Mouse (Mus musculus): ENCODE measurements around the gene Ank3. TPM values are rescaled to one million over a fixed set of nuclear protein-coding genes. Genes with fewer than 3 reads are reported as not detected.

The Ank3 gene
- polyA plus RNA-seq, 1 experiment, result 9.3 TPM

- no peak overlapping the region for H3K27ac ChIP-seq (ENCODE audit: control insufficient read depth, insufficient read depth, low read depth, low read length, poor library complexity)
- no peak overlapping the region for H3K4me3 ChIP-seq (replicated peaks; ENCODE audit: control insufficient read depth, low read depth, low read length)
- H3K4me1 ChIP-seq (ENCODE audit: control insufficient read depth, insufficient read depth, low read length), result no peaks in the 10 kb centered on the region
- WGBS, result 82% methylated on average over 9 of the region's 9 CpGs
- TF ChIP-seq POLR2A (IDR thresholded peaks at IDR 0.05; ENCODE audit: borderline replicate concordance, control insufficient read depth, low read depth, low read length), result no peak
These were observed 616.6 kb downstream of the Ank3 start for GRCm38 (mm10) chr10:70015201-70015600.

- TF ChIP-seq POLR2A (IDR thresholded peaks at IDR 0.05; ENCODE audit: borderline replicate concordance, control insufficient read depth, low read depth, low read length) (no peak), CTCF (IDR thresholded peaks at IDR 0.05; ENCODE audit: control insufficient read depth, insufficient read depth, low read length) (no peak)
- Histone ChIP-seq H3K4me3 (replicated peaks; ENCODE audit: control insufficient read depth, low read depth, low read length) (no peak overlapping the region), H3K27ac (ENCODE audit: control insufficient read depth, insufficient read depth, low read depth, low read length, poor library complexity) (no peak overlapping the region), H3K4me1 (ENCODE audit: control insufficient read depth, insufficient read depth, low read length) (no peaks in the 10 kb centered on the region)
- WGBS, result 73% methylated on average over 2 of the region's 2 CpGs
These were observed 620.1 kb downstream of the Ank3 start for GRCm38 (mm10) chr10:70018691-70019090.

- Histone ChIP-seq H3K27ac (ENCODE audit: control insufficient read depth, insufficient read depth, low read depth, low read length, poor library complexity) (no peak overlapping the region), H3K4me3 (replicated peaks; ENCODE audit: control insufficient read depth, low read depth, low read length) (no peak overlapping the region), H3K4me1 (ENCODE audit: control insufficient read depth, insufficient read depth, low read length) (no peaks in the 10 kb centered on the region)
- 47% methylated on average over 10 of the region's 10 CpGs for WGBS
- TF ChIP-seq POLR2A (IDR thresholded peaks at IDR 0.05; ENCODE audit: borderline replicate concordance, control insufficient read depth, low read depth, low read length) (no peak), CTCF (IDR thresholded peaks at IDR 0.05; ENCODE audit: control insufficient read depth, insufficient read depth, low read length) (peak; percentile 62)
These were observed 623.1 kb downstream of the Ank3 start for GRCm38 (mm10) chr10:70021667-70022066.

- Histone ChIP-seq H3K27ac (ENCODE audit: control insufficient read depth, insufficient read depth, low read depth, low read length, poor library complexity) (no peak overlapping the region), H3K4me3 (replicated peaks; ENCODE audit: control insufficient read depth, low read depth, low read length) (no peak overlapping the region), H3K4me1 (ENCODE audit: control insufficient read depth, insufficient read depth, low read length) (no peaks in the 10 kb centered on the region)
- TF ChIP-seq POLR2A (IDR thresholded peaks at IDR 0.05; ENCODE audit: borderline replicate concordance, control insufficient read depth, low read depth, low read length) (no peak), CTCF (IDR thresholded peaks at IDR 0.05; ENCODE audit: control insufficient read depth, insufficient read depth, low read length) (no peak)
- WGBS, result 64% methylated on average over 5 of the region's 5 CpGs
These were observed 624.0 kb downstream of the Ank3 start for GRCm38 (mm10) chr10:70022596-70022995.

- H3K4me3 ChIP-seq (replicated peaks; ENCODE audit: control insufficient read depth, low read depth, low read length), result no peak overlapping the region
- 71% methylated on average over 11 of the region's 11 CpGs for WGBS
- TF ChIP-seq CTCF (IDR thresholded peaks at IDR 0.05; ENCODE audit: control insufficient read depth, insufficient read depth, low read length) (no peak), POLR2A (IDR thresholded peaks at IDR 0.05; ENCODE audit: borderline replicate concordance, control insufficient read depth, low read depth, low read length) (no peak)
These were observed 625.3 kb downstream of the Ank3 start for GRCm38 (mm10) chr10:70023861-70024260.

GRCm38 (mm10) chr10:70031942-70032341, 633.4 kb downstream of the Ank3 start:
- no peaks in the 10 kb centered on the region for H3K4me1 ChIP-seq (ENCODE audit: control insufficient read depth, insufficient read depth, low read length)
- no peak overlapping the region for H3K4me3 ChIP-seq (replicated peaks; ENCODE audit: control insufficient read depth, low read depth, low read length)
- WGBS, result 83% methylated on average over 8 of the region's 8 CpGs
- no peak overlapping the region for H3K27ac ChIP-seq (ENCODE audit: control insufficient read depth, insufficient read depth, low read depth, low read length, poor library complexity)
- no peak for TF ChIP-seq CTCF (IDR thresholded peaks at IDR 0.05; ENCODE audit: control insufficient read depth, insufficient read depth, low read length)
- TF ChIP-seq POLR2A (IDR thresholded peaks at IDR 0.05; ENCODE audit: borderline replicate concordance, control insufficient read depth, low read depth, low read length), result no peak

More at GRCm38 (mm10) chr10:70023861-70024260, 625.3 kb downstream of the Ank3 start:
- no peaks in the 10 kb centered on the region for H3K4me1 ChIP-seq (ENCODE audit: control insufficient read depth, insufficient read depth, low read length)
- H3K27ac ChIP-seq (ENCODE audit: control insufficient read depth, insufficient read depth, low read depth, low read length, poor library complexity), result no peak overlapping the region

- Histone ChIP-seq H3K27ac (ENCODE audit: control insufficient read depth, insufficient read depth, low read depth, low read length, poor library complexity) (no peak overlapping the region), H3K4me1 (ENCODE audit: control insufficient read depth, insufficient read depth, low read length) (no peaks in the 10 kb centered on the region), H3K4me3 (replicated peaks; ENCODE audit: control insufficient read depth, low read depth, low read length) (no peak overlapping the region)
- WGBS, result 56% methylated on average over 9 of the region's 9 CpGs
- no peak for TF ChIP-seq POLR2A (IDR thresholded peaks at IDR 0.05; ENCODE audit: borderline replicate concordance, control insufficient read depth, low read depth, low read length)
- TF ChIP-seq CTCF (IDR thresholded peaks at IDR 0.05; ENCODE audit: control insufficient read depth, insufficient read depth, low read length), result no peak
These were observed 634.4 kb downstream of the Ank3 start for GRCm38 (mm10) chr10:70032982-70033381.

- Histone ChIP-seq H3K4me3 (replicated peaks; ENCODE audit: control insufficient read depth, low read depth, low read length) (no peak overlapping the region), H3K27ac (ENCODE audit: control insufficient read depth, insufficient read depth, low read depth, low read length, poor library complexity) (no peak overlapping the region), H3K4me1 (ENCODE audit: control insufficient read depth, insufficient read depth, low read length) (no peaks in the 10 kb centered on the region)
- TF ChIP-seq POLR2A (IDR thresholded peaks at IDR 0.05; ENCODE audit: borderline replicate concordance, control insufficient read depth, low read depth, low read length), result no peak
- TF ChIP-seq CTCF (IDR thresholded peaks at IDR 0.05; ENCODE audit: control insufficient read depth, insufficient read depth, low read length), result no peak
- 83% methylated on average over 3 of the region's 3 CpGs for WGBS
These were observed 635.3 kb downstream of the Ank3 start for GRCm38 (mm10) chr10:70033856-70034255.

- Histone ChIP-seq H3K4me3 (replicated peaks; ENCODE audit: control insufficient read depth, low read depth, low read length) (no peak overlapping the region), H3K4me1 (ENCODE audit: control insufficient read depth, insufficient read depth, low read length) (no peaks in the 10 kb centered on the region; the same call in 1 of the 2 replicates), H3K27ac (ENCODE audit: control insufficient read depth, insufficient read depth, low read depth, low read length, poor library complexity) (peak overlapping the region; percentile 24; the same call in 1 of the 2 replicates)
- TF ChIP-seq POLR2A (IDR thresholded peaks at IDR 0.05; ENCODE audit: borderline replicate concordance, control insufficient read depth, low read depth, low read length), result no peak
- no peak for TF ChIP-seq CTCF (IDR thresholded peaks at IDR 0.05; ENCODE audit: control insufficient read depth, insufficient read depth, low read length)
- 73% methylated on average over 17 of the region's 17 CpGs for WGBS
These were observed 641.3 kb downstream of the Ank3 start for GRCm38 (mm10) chr10:70039871-70040291.
